Mouse (Mus musculus) midbrain, postnatal 0 days (tissue): ENCODE measurements around the gene Tmsb10. TPM values are rescaled to one million over a fixed set of nuclear protein-coding genes. Genes with fewer than 3 reads are reported as not detected.

ENCODE experiments used
- ATAC-seq: fragments of 200-750 bp; cut with Nextera tagmentation; 2 replicates; pipeline ENCODE4 v1.8.0; 2017; ENCODE audit warnings: moderate number of reproducible peaks, mild to moderate bottlenecking, moderate TSS enrichment, moderate library complexity; ENCODE audit not compliant: low FRiP score
- DNase-seq: peaks from one replicate; pipeline ENCODE4 v3.0.0-alpha.2; 2015; ENCODE audit warnings: low spot score
- H3K27ac ChIP-seq: fragments of 300-500 bp; sonication (generic); 2 replicates; pipeline ENCODE4 v1.5.1; 2014; ENCODE audit warnings: low read depth, mild to moderate bottlenecking, low read length, mixed read lengths
- H3K27me3 ChIP-seq: fragments of 300-500 bp; sonication (generic); 2 replicates; pipeline ENCODE4 v1.6.1; 2014; ENCODE audit warnings: low read length, control low read depth, mixed read lengths; ENCODE audit not compliant: insufficient read depth
- H3K36me3 ChIP-seq: fragments of 300-500 bp; sonication (generic); 2 replicates; pipeline ENCODE4 v1.6.1; 2014; ENCODE audit warnings: low read length, control low read depth, mixed read lengths; ENCODE audit not compliant: insufficient read depth
- H3K4me1 ChIP-seq: fragments of 300-500 bp; sonication (generic); 2 replicates; pipeline ENCODE4 v1.6.1; 2014; ENCODE audit warnings: mild to moderate bottlenecking, control low read depth, antibody characterized with exemption, low read length, mixed read lengths; ENCODE audit not compliant: insufficient read depth
- H3K4me2 ChIP-seq: fragments of 300-500 bp; sonication (generic); 2 replicates; pipeline ENCODE4 v1.6.1; 2014; ENCODE audit warnings: low read depth, mild to moderate bottlenecking, low read length, mixed read lengths; ENCODE audit not compliant: poor library complexity, severe bottlenecking
- H3K4me3 ChIP-seq: fragments of 300-500 bp; sonication (generic); 2 replicates; pipeline ENCODE4 v1.5.1; 2014; ENCODE audit warnings: low read depth, mild to moderate bottlenecking, low read length, moderate library complexity
- H3K9ac ChIP-seq: fragments of 300-500 bp; sonication (generic); replicated peaks from 2 replicates; pipeline ENCODE4 v1.6.1; 2014; ENCODE audit warnings: mild to moderate bottlenecking, low read length, moderate library complexity, mixed read lengths; ENCODE audit not compliant: poor library complexity, severe bottlenecking
- H3K9me3 ChIP-seq: fragments of 300-500 bp; sonication (generic); 2 replicates; pipeline ENCODE4 v1.6.1; 2016; ENCODE audit warnings: low read length, control low read depth
- CTCF ChIP-seq: IDR thresholded peaks from 2 replicates; pipeline ENCODE4 v1.5.1; 2016; ENCODE audit warnings: antibody characterized with exemption, mild to moderate bottlenecking
- WGBS: fragments of 180-500 bp; shearing (Covaris S2); extraction: QIAGEN DNeasy Blood & Tissue Kit; methylation state at CpG from one replicate; pipeline ENCODE4 v1.1.7; 2014; 5-methylcytosine and 5-hydroxymethylcytosine counted together
- polyA plus RNA-seq: library from polyadenylated mRNA; unstranded; fragments of >200 nt; fragmentation: Nextera tagmentation; extraction: Ambion mirVana; gene quantifications from 2 replicates; pipeline ENCODE4 v1.2.1, GENCODE M21; 2015
- total RNA-seq: library from RNA; depleted of rRNA; stranded (reverse); fragments of >200 nt; gene quantifications from 2 replicates; pipeline ENCODE4 v1.2.3, GENCODE M21; 2014

Tmsb10 gene
- total and polyA plus RNA-seq, 2 experiments from 2014 or later = 572 to 6,879 TPM

- DNase-seq (peak; percentile 18), ATAC-seq (no peak)
- H3K4me1 ChIP-seq = peaks cover 9% of the 10 kb centered on the region; the same call in 1 of the 2 replicates
- no peaks in the 10 kb centered on the region for H3K9me3 ChIP-seq
- peak overlapping the region; percentile 98 for H3K27ac ChIP-seq
- no peaks in the 10 kb centered on the region for H3K36me3 ChIP-seq
- peak overlapping the region; percentile 77 for H3K4me3 ChIP-seq
- H3K27me3 ChIP-seq = no peaks in the 10 kb centered on the region
- WGBS = 10% methylated on average over 4 of the region's 4 CpGs
- H3K4me2 ChIP-seq = peak overlapping the region; percentile 87
- TF ChIP-seq CTCF = no peak
- peak overlapping the region; percentile 98 for H3K9ac ChIP-seq
Observed at GRCm38 (mm10) chr6:72959175-72959574, 627 bp upstream of the Tmsb10 start.

- Histone ChIP-seq H3K27me3 (no peaks in the 10 kb centered on the region), H3K9ac (peak overlapping the region; percentile 98), H3K36me3 (no peaks in the 10 kb centered on the region), H3K4me1 (peaks cover 9% of the 10 kb centered on the region; the same call in 1 of the 2 replicates), H3K4me3 (peak overlapping the region; percentile 77), H3K27ac (peak overlapping the region; percentile 98), H3K9me3 (no peaks in the 10 kb centered on the region), H3K4me2 (peak overlapping the region; percentile 87)
- under 1% methylated on average over 72 of the region's 75 CpGs for whole genome bisulfite sequencing
- TF ChIP-seq CTCF = no peak
- ATAC-seq (peak; percentile 84), DNase-seq (peak; percentile 88)
Observed at GRCm38 (mm10) chr6:72957676-72958641, 589 bp downstream of the Tmsb10 start.

GRCm38 (mm10) chr6:72957093-72957435 is 1.5 kb downstream of the Tmsb10 start:
- Histone ChIP-seq H3K27me3 (no peaks in the 10 kb centered on the region), H3K27ac (peak overlapping the region; percentile 87), H3K4me1 (peaks cover 9% of the 10 kb centered on the region; the same call in 1 of the 2 replicates), H3K9ac (peak overlapping the region; percentile 98), H3K4me3 (peak overlapping the region; percentile 77), H3K4me2 (peak overlapping the region; percentile 87), H3K9me3 (no peaks in the 10 kb centered on the region), H3K36me3 (no peaks in the 10 kb centered on the region)
- no peak for ATAC-seq
- TF ChIP-seq CTCF = no peak
- DNase-seq = no peak
- 1% methylated on average over 14 of the region's 14 CpGs for WGBS

- H3K36me3 ChIP-seq = no peaks in the 10 kb centered on the region
- peak overlapping the region; percentile 87 for H3K4me2 ChIP-seq
- peaks cover 9% of the 10 kb centered on the region; the same call in 1 of the 2 replicates for H3K4me1 ChIP-seq
- no peaks in the 10 kb centered on the region for H3K9me3 ChIP-seq
- 0 out of 2 replicates have a peak, but pooled peaks have one; percentile 15 for TF ChIP-seq CTCF
- peak overlapping the region; percentile 77 for H3K4me3 ChIP-seq
- DNase-seq (peak; percentile 65), ATAC-seq (peak; percentile 55)
- H3K27ac ChIP-seq = peak overlapping the region; percentile 87
- peak overlapping the region; percentile 98 for H3K9ac ChIP-seq
- 4% methylated on average over 15 of the region's 15 CpGs for WGBS
- H3K27me3 ChIP-seq = no peaks in the 10 kb centered on the region
Observed at GRCm38 (mm10) chr6:72956199-72957092, 2.1 kb downstream of the Tmsb10 start.

GRCm38 (mm10) chr6:72955517-72956198 is 2.9 kb downstream of the Tmsb10 start:
- no peaks in the 10 kb centered on the region for H3K9me3 ChIP-seq
- peak overlapping the region; percentile 87 for H3K4me2 ChIP-seq
- 40% methylated on average over 8 of the region's 8 CpGs for WGBS
- DNase-seq = peak; percentile 14
- peak overlapping the region; percentile 87 for H3K27ac ChIP-seq
- no peaks in the 10 kb centered on the region for H3K36me3 ChIP-seq
- no peak for TF ChIP-seq CTCF
- peak overlapping the region; percentile 77 for H3K4me3 ChIP-seq
- peak overlapping the region; percentile 98; the same call in 1 of the 2 replicates for H3K9ac ChIP-seq
- peak; percentile 1; the same call in 1 of the 2 replicates for ATAC-seq
- H3K27me3 ChIP-seq = no peaks in the 10 kb centered on the region
- H3K4me1 ChIP-seq = peaks cover 9% of the 10 kb centered on the region; the same call in 1 of the 2 replicates
